Mouse (Mus musculus) liver, adult 2 months (tissue): ENCODE data around the gene Rgs9.

ENCODE experiments used
- CTCF ChIP-seq: fragments of 200-500 bp; IDR thresholded peaks from 2 replicates; pipeline ENCODE4 v1.5.1; 2011; ENCODE audit warnings: low read depth, low read length, control low read depth
- POLR2A ChIP-seq: fragments of 200-500 bp; IDR thresholded peaks from 2 replicates; pipeline ENCODE4 v1.6.1; 2011; ENCODE audit warnings: low read length, control low read depth; ENCODE audit not compliant: insufficient read depth; ENCODE audit errors: extremely low read depth

- TF ChIP-seq CTCF (no peak), POLR2A (no peak)
Measured at GRCm38 (mm10) chr11:109258941-109259910, 38.7 kb downstream of the Rgs9 start.
